Mouse (Mus musculus) CH12F3 (cell line): ENCODE data around the gene Tomm40l.

Source experiments
- in situ Hi-C: fragments of 300-500 bp; cut with MboI; formaldehyde crosslinking; loops from 2 replicates; pipeline ENCODE4 v1.14.3; 2020; ENCODE audit warnings: low sequenced_read_pairs

The Tomm40l gene

GRCm38 (mm10) chr1:171195046-171195822, 27.1 kb downstream of the Tomm40l start:
- in situ Hi-C loops: no loop called here

- in situ Hi-C loops: no loop called here
Measured at GRCm38 (mm10) chr1:171193911-171194830, 28.1 kb downstream of the Tomm40l start.

- in situ Hi-C loops: no loop called here
Measured at GRCm38 (mm10) chr1:171193093-171193840, 29.0 kb downstream of the Tomm40l start.

GRCm38 (mm10) chr1:171192283-171192682, 30.0 kb downstream of the Tomm40l start:
- in situ Hi-C loops: no loop called here

GRCm38 (mm10) chr1:171190832-171191231, 31.5 kb downstream of the Tomm40l start:
- in situ Hi-C loops: no loop called here

- in situ Hi-C loops: no loop called here
Measured at GRCm38 (mm10) chr1:171189476-171190114, 32.7 kb downstream of the Tomm40l start.

- in situ Hi-C loops: no loop called here
Measured at GRCm38 (mm10) chr1:171189046-171189445, 33.3 kb downstream of the Tomm40l start.

- in situ Hi-C loops: no loop called here
Measured at GRCm38 (mm10) chr1:171187851-171188700, 34.2 kb downstream of the Tomm40l start.

- in situ Hi-C loops: no loop called here
Measured at GRCm38 (mm10) chr1:171185655-171186054, 36.7 kb downstream of the Tomm40l start.

GRCm38 (mm10) chr1:171184314-171184713, 38.0 kb downstream of the Tomm40l start:
- in situ Hi-C loops: no loop called here

- in situ Hi-C loops: no loop called here
Measured at GRCm38 (mm10) chr1:171183620-171184019, 38.7 kb downstream of the Tomm40l start.

GRCm38 (mm10) chr1:171183025-171183424, 39.3 kb downstream of the Tomm40l start:
- in situ Hi-C loops: no loop called here

- in situ Hi-C loops: no loop called here
Measured at GRCm38 (mm10) chr1:171179487-171180171, 42.7 kb downstream of the Tomm40l start.

- in situ Hi-C loops: no loop called here
Measured at GRCm38 (mm10) chr1:171172779-171173178, 49.5 kb downstream of the Tomm40l start.

- in situ Hi-C loops: no loop called here
Measured at GRCm38 (mm10) chr1:171171138-171171537, 51.2 kb downstream of the Tomm40l start.

- in situ Hi-C loops: no loop called here
Measured at GRCm38 (mm10) chr1:171169913-171170312, 52.4 kb downstream of the Tomm40l start.

- in situ Hi-C loops: no loop called here
Measured at GRCm38 (mm10) chr1:171168906-171169305, 53.4 kb downstream of the Tomm40l start.
